Mouse (Mus musculus) 416B (cell line): ENCODE results near the gene Ormdl3.
A peak's percentile ranks its signal among the peaks of the same experiment; 100 is the strongest.

Experiments
- DNase-seq: peaks from one replicate; pipeline ENCODE4 v3.0.0; 2011; ENCODE audit warnings: low read depth

Ormdl3 gene

GRCm38 (mm10) chr11:98588833-98589281 is 1.7 kb upstream of the Ormdl3 start:
- DNase-seq = peak; percentile 52

GRCm38 (mm10) chr11:98587684-98588546 is 747 bp upstream of the Ormdl3 start:
- peak; percentile 93 for DNase-seq

- DNase-seq = peak; percentile 29
Observed at GRCm38 (mm10) chr11:98586087-98586891, 879 bp downstream of the Ormdl3 start.

- no peak for DNase-seq
Observed at GRCm38 (mm10) chr11:98584629-98585177, 2.5 kb downstream of the Ormdl3 start.

- DNase-seq = peak; percentile 34
Observed at GRCm38 (mm10) chr11:98584146-98584545, 3.0 kb downstream of the Ormdl3 start.

GRCm38 (mm10) chr11:98583571-98583970 is 3.6 kb downstream of the Ormdl3 start:
- peak; percentile 49 for DNase-seq

- DNase-seq = no peak
Observed at GRCm38 (mm10) chr11:98583265-98583552, 4.0 kb downstream of the Ormdl3 start.

- DNase-seq = peak; percentile 92
Observed at GRCm38 (mm10) chr11:98582551-98583264, 4.5 kb downstream of the Ormdl3 start.

- DNase-seq = peak; percentile 40
Observed at GRCm38 (mm10) chr11:98582030-98582388, 5.2 kb downstream of the Ormdl3 start.

GRCm38 (mm10) chr11:98581286-98582029 is 5.7 kb downstream of the Ormdl3 start:
- DNase-seq = peak; percentile 73

GRCm38 (mm10) chr11:98580301-98581121 is 6.7 kb downstream of the Ormdl3 start:
- DNase-seq = peak; percentile 90

- no peak for DNase-seq
Observed at GRCm38 (mm10) chr11:98577776-98578175, 9.4 kb downstream of the Ormdl3 start.

- no peak for DNase-seq
Observed at GRCm38 (mm10) chr11:98569461-98569860, 17.7 kb downstream of the Ormdl3 start.

- peak; percentile 42 for DNase-seq
Observed at GRCm38 (mm10) chr11:98568326-98568725, 18.8 kb downstream of the Ormdl3 start.

GRCm38 (mm10) chr11:98563921-98564414 is 23.2 kb downstream of the Ormdl3 start:
- no peak for DNase-seq

- DNase-seq = no peak
Observed at GRCm38 (mm10) chr11:98563025-98563424, 24.1 kb downstream of the Ormdl3 start.

GRCm38 (mm10) chr11:98560942-98561341 is 26.2 kb downstream of the Ormdl3 start:
- DNase-seq = no peak

GRCm38 (mm10) chr11:98555124-98555700 is 32.0 kb downstream of the Ormdl3 start:
- peak; percentile 63 for DNase-seq

- peak; percentile 13 for DNase-seq
Observed at GRCm38 (mm10) chr11:98553966-98554365, 33.2 kb downstream of the Ormdl3 start.
